Mouse (Mus musculus): ENCODE data around the gene Lfng. TPM values are rescaled to one million over a fixed set of nuclear protein-coding genes. Genes with fewer than 3 reads are reported as not detected.

The Lfng gene
- total and polyA plus RNA-seq, 3 experiments, result 11.2 to 14.1 TPM; not detected in 1

- Histone ChIP-seq H3K36me3 (ENCODE audit: control insufficient read depth in 1 of 2, insufficient read depth in 2 of 2, low read length in 2 of 2) (no peaks in the 10 kb centered on the region), H3K9me3 (replicated peaks; ENCODE audit: insufficient read depth, low read length) (no peaks in the 10 kb centered on the region), H3K4me1 (ENCODE audit: control insufficient read depth in 1 of 2, insufficient read depth in 2 of 2, low read length in 2 of 2) (no peaks in the 10 kb centered on the region), H3K9ac (ENCODE audit: control insufficient read depth, low read depth, low read length, poor library complexity, severe bottlenecking) (no peak overlapping the region), H3K4me3 (ENCODE audit: control insufficient read depth in 1 of 2, insufficient read depth in 1 of 2, low read depth in 2 of 2, low read length in 2 of 2) (no peak overlapping the region), H3K27me3 (ENCODE audit: control insufficient read depth in 1 of 2, insufficient read depth in 2 of 2, low read length in 2 of 2) (no peaks in the 10 kb centered on the region; a peak in 2 of 4 replicates), H3K79me2 (ENCODE audit: control insufficient read depth, insufficient read depth, low read length, poor library complexity) (no peaks in the 10 kb centered on the region), H3K27ac (ENCODE audit: control insufficient read depth, low read depth, low read length) (no peak overlapping the region)
- no peak for DNase-seq (ENCODE audit: low read depth, low spot score)
- TF ChIP-seq MAZ (IDR thresholded peaks at IDR 0.05; ENCODE audit: low read depth, low read length) (no peak), ZMIZ1 (IDR thresholded peaks at IDR 0.05; ENCODE audit: low read depth, low read length) (no peak), BHLHE40 (IDR thresholded peaks at IDR 0.05; ENCODE audit: borderline replicate concordance, low read depth, low read length) (no peak), CTCF (IDR thresholded peaks at IDR 0.05 in 2 of 3, conservative IDR thresholded peaks at IDR 0.05 in 1 of 3; ENCODE audit: control insufficient read depth in 1 of 3, insufficient read depth in 1 of 3, low read depth in 2 of 3, low read length in 3 of 3, poor library complexity in 1 of 3, severe bottlenecking in 1 of 3) (no peak), ZKSCAN1 (IDR thresholded peaks at IDR 0.05; ENCODE audit: low read depth, low read length) (no peak), TBP (IDR thresholded peaks at IDR 0.05; ENCODE audit: low read depth, low read length) (no peak), RAD21 (IDR thresholded peaks at IDR 0.05; ENCODE audit: low read depth, low read length) (no peak), CHD2 (IDR thresholded peaks at IDR 0.05; ENCODE audit: low read length) (no peak), SMC3 (IDR thresholded peaks at IDR 0.05; ENCODE audit: low read depth, low read length) (no peak), MAFK (IDR thresholded peaks at IDR 0.05; ENCODE audit: borderline replicate concordance, low read depth, low read length) (no peak), POLR2A (IDR thresholded peaks at IDR 0.05; ENCODE audit: control insufficient read depth in 1 of 2, insufficient read depth in 1 of 2, low read depth in 1 of 2, low read length in 2 of 2, poor library complexity in 1 of 2) (no peak), POLR2AphosphoS2 (IDR thresholded peaks at IDR 0.05; ENCODE audit: low read length) (no peak), SIN3A (IDR thresholded peaks at IDR 0.05; ENCODE audit: low read length) (no peak), MAX (IDR thresholded peaks at IDR 0.05; ENCODE audit: low read length) (no peak), USF1 (IDR thresholded peaks at IDR 0.05; ENCODE audit: low read depth, low read length) (no peak), UBTF (IDR thresholded peaks at IDR 0.05; ENCODE audit: borderline replicate concordance, insufficient read depth, low read depth, low read length) (no peak)
Observed at GRCm38 (mm10) chr5:140583732-140584368, 23.3 kb upstream of the Lfng start.

GRCm38 (mm10) chr5:140589082-140589774 is 17.9 kb upstream of the Lfng start:
- H3K79me2 ChIP-seq (ENCODE audit: control insufficient read depth, insufficient read depth, low read length, poor library complexity), result no peaks in the 10 kb centered on the region
- no peaks in the 10 kb centered on the region for H3K9me3 ChIP-seq (replicated peaks; ENCODE audit: insufficient read depth, low read length)
- no peak overlapping the region for H3K9ac ChIP-seq (ENCODE audit: control insufficient read depth, low read depth, low read length, poor library complexity, severe bottlenecking)
- H3K4me1 ChIP-seq (ENCODE audit: control insufficient read depth in 1 of 2, insufficient read depth in 2 of 2, low read length in 2 of 2), result no peaks in the 10 kb centered on the region
- H3K4me3 ChIP-seq (ENCODE audit: control insufficient read depth in 1 of 2, insufficient read depth in 1 of 2, low read depth in 2 of 2, low read length in 2 of 2), result no peak overlapping the region
- no peak for DNase-seq (ENCODE audit: low read depth, low spot score)
- H3K36me3 ChIP-seq (ENCODE audit: control insufficient read depth in 1 of 2, insufficient read depth in 2 of 2, low read length in 2 of 2), result no peaks in the 10 kb centered on the region
- no peaks in the 10 kb centered on the region; a peak in 1 of 4 replicates for H3K27me3 ChIP-seq (ENCODE audit: control insufficient read depth in 1 of 2, insufficient read depth in 2 of 2, low read length in 2 of 2)
- TF ChIP-seq MAFK (IDR thresholded peaks at IDR 0.05; ENCODE audit: borderline replicate concordance, low read depth, low read length), result no peak
- TF ChIP-seq EP300 (IDR thresholded peaks at IDR 0.05; ENCODE audit: low read depth in 1 of 2, low read length in 2 of 2), result no peak
- no peak for TF ChIP-seq POLR2AphosphoS2 (IDR thresholded peaks at IDR 0.05; ENCODE audit: low read length)
- no peak for TF ChIP-seq TAL1 (IDR thresholded peaks at IDR 0.05; ENCODE audit: low read length)
- TF ChIP-seq MAZ (IDR thresholded peaks at IDR 0.05; ENCODE audit: low read depth, low read length), result no peak
- TF ChIP-seq RAD21 (IDR thresholded peaks at IDR 0.05; ENCODE audit: low read depth, low read length), result no peak
- no peak for TF ChIP-seq UBTF (IDR thresholded peaks at IDR 0.05; ENCODE audit: borderline replicate concordance, insufficient read depth, low read depth, low read length)
- no peak for TF ChIP-seq GATA1 (IDR thresholded peaks at IDR 0.05; ENCODE audit: low read depth, low read length)
- no peak for TF ChIP-seq USF2 (IDR thresholded peaks at IDR 0.05; ENCODE audit: borderline replicate concordance in 1 of 2, insufficient read depth in 1 of 2, low read depth in 1 of 2, low read length in 2 of 2)
- no peak for TF ChIP-seq POLR2A (IDR thresholded peaks at IDR 0.05; ENCODE audit: control insufficient read depth in 1 of 2, insufficient read depth in 1 of 2, low read depth in 1 of 2, low read length in 2 of 2, poor library complexity in 1 of 2)
- TF ChIP-seq MXI1 (IDR thresholded peaks at IDR 0.05; ENCODE audit: low read depth, low read length), result no peak
- TF ChIP-seq SMC3 (IDR thresholded peaks at IDR 0.05; ENCODE audit: low read depth, low read length), result no peak
- TF ChIP-seq BHLHE40 (IDR thresholded peaks at IDR 0.05; ENCODE audit: borderline replicate concordance, low read depth, low read length), result no peak
- no peak for TF ChIP-seq KAT2A (conservative IDR thresholded peaks at IDR 0.05; ENCODE audit: low read depth, low read length)
- no peak for TF ChIP-seq RCOR1 (IDR thresholded peaks at IDR 0.05; ENCODE audit: low read depth, low read length)
- no peak for TF ChIP-seq CHD2 (IDR thresholded peaks at IDR 0.05; ENCODE audit: low read length)
- TF ChIP-seq ETS1 (IDR thresholded peaks at IDR 0.05; ENCODE audit: low read depth, low read length), result no peak
- no peak for TF ChIP-seq NELFE (IDR thresholded peaks at IDR 0.05; ENCODE audit: low read depth, low read length)
- H3K27ac ChIP-seq (ENCODE audit: control insufficient read depth, low read depth, low read length), result no peak overlapping the region

All from MEL (cell line).